ENCODE assay signal across 11 mouse cellular contexts in the genomic region with DNA sequence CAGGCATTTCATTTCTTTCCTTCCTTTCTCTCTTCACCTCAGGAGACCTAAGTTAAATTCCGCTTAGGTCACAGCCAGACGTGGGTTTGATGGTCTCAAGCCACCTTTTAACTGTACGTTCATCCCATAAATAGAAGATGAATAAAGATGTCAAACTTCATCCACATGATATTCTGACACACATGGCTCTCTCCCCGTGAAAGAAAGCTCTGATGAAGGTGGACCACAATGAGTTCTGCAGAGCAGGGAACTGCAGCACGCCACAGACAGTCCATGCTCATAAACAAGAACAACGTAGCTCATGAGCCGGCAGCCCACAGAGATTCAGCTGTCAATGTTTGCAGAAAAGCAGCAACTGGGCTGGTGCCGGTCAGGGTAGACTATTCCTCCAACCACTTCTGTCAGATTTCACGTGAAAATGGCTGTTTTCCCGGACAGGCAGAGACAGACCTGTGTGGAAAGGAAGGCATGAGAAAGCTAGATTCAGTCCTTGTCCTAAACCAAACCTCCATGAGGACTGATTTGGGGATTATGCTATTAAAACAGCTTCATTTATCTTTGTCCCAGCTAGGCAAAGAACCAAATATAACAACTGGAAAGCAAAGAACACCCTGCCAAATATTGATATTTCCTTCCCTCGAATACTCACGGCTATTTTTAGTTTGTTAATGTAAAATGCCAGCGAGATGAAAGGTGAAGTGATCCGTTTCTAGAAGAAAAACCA.
DNase-seq lines count a peak whose midpoint lies in the region; ATAC-seq and TF ChIP-seq lines count a peak whose summit lies in the region.
"Had no signal": no experiment of that assay in that cellular context is flagged by ENCODE, and none has a peak within 500 bp of the region (broad histone marks: within the 10 kb centered on the region; RNA-seq: fewer than 3 reads in every experiment).

No protein-coding gene starts in this region.

- no peak for TF ChIP-seq CTCF in embryonic fibroblast, embryonic 13.5 days (IDR thresholded peaks at IDR 0.05; ENCODE audit: borderline replicate concordance, insufficient read depth, low read length)

- H3K9ac ChIP-seq in kidney, embryonic 16.5 days (replicated peaks; ENCODE audit: low read length) = no peak overlapping the region
- no peak overlapping the region for H3K9ac ChIP-seq in intestine, embryonic 15.5 days
- H3K9ac ChIP-seq in neural tube, embryonic 15.5 days (replicated peaks) = no peak overlapping the region

- H3K4me3 ChIP-seq in kidney, embryonic 16.5 days (ENCODE audit: low read length) = no peak overlapping the region
- no peak overlapping the region for H3K4me3 ChIP-seq in embryonic fibroblast, embryonic 13.5 days (ENCODE audit: insufficient read depth, low read length)
- H3K4me3 ChIP-seq in intestine, embryonic 15.5 days (replicated peaks) = no peak overlapping the region
- H3K4me3 ChIP-seq in neural tube, embryonic 15.5 days (replicated peaks) = no peak overlapping the region

- H3K27ac ChIP-seq in kidney, embryonic 16.5 days (ENCODE audit: low read length) = no peak overlapping the region
- peak overlapping the region; percentile 6; the same call in 1 of the 2 replicates for H3K27ac ChIP-seq in embryonic fibroblast, embryonic 13.5 days (ENCODE audit: insufficient read depth, low read length)
- H3K27ac ChIP-seq in intestine, embryonic 15.5 days = peak overlapping the region; percentile 49; the same call in 1 of the 2 replicates
- peak overlapping the region; percentile 58 for H3K27ac ChIP-seq in neural tube, embryonic 15.5 days (replicated peaks)

- peaks cover 50% of the 10 kb centered on the region for H3K4me1 ChIP-seq in kidney, embryonic 16.5 days (ENCODE audit: insufficient read depth, low read length)
- peaks cover 19% of the 10 kb centered on the region for H3K4me1 ChIP-seq in embryonic fibroblast, embryonic 13.5 days (ENCODE audit: control insufficient read depth, insufficient read depth, low read length)
- peaks cover 43% of the 10 kb centered on the region for H3K4me1 ChIP-seq in intestine, embryonic 15.5 days (replicated peaks)
- H3K4me1 ChIP-seq in neural tube, embryonic 15.5 days = peaks cover 63% of the 10 kb centered on the region

- ATAC-seq in kidney, embryonic 16.5 days (ENCODE audit: low FRiP score, low TSS enrichment) = no peak
- no peak for ATAC-seq in intestine, embryonic 15.5 days
- ATAC-seq in neural tube, embryonic 15.5 days (ENCODE audit: low FRiP score) = no peak
- ATAC-seq in megakaryocyte, adult 5-6 weeks (ENCODE audit: poor library complexity, severe bottlenecking) = no peak
- ATAC-seq: activated CD4-positive, CD25-positive, alpha-beta regulatory T cell, adult 4 months had no signal

- H3K9me3 ChIP-seq in kidney, embryonic 16.5 days (ENCODE audit: low read length) = no peaks in the 10 kb centered on the region
- no peaks in the 10 kb centered on the region for H3K9me3 ChIP-seq in intestine, embryonic 15.5 days
- H3K9me3 ChIP-seq in neural tube, embryonic 15.5 days (replicated peaks) = no peaks in the 10 kb centered on the region

- WGBS in kidney, embryonic 16.5 days = 35% methylated on average over 14 of the region's 14 CpGs
- WGBS in intestine, embryonic 15.5 days = 34% methylated on average over 14 of the region's 14 CpGs
- WGBS in neural tube, embryonic 15.5 days = 24% methylated on average over 14 of the region's 14 CpGs

- no peaks in the 10 kb centered on the region; the same call in 1 of the 2 replicates for H3K27me3 ChIP-seq in kidney, embryonic 16.5 days (ENCODE audit: insufficient read depth, low read length)
- no peaks in the 10 kb centered on the region for H3K27me3 ChIP-seq in intestine, embryonic 15.5 days (replicated peaks)
- H3K27me3 ChIP-seq in neural tube, embryonic 15.5 days (replicated peaks) = no peaks in the 10 kb centered on the region; the same call in 1 of the 2 replicates

- no peaks in the 10 kb centered on the region for H3K36me3 ChIP-seq in kidney, embryonic 16.5 days (ENCODE audit: insufficient read depth, low read length)
- H3K36me3 ChIP-seq in intestine, embryonic 15.5 days = no peaks in the 10 kb centered on the region
- H3K36me3 ChIP-seq in neural tube, embryonic 15.5 days = no peaks in the 10 kb centered on the region

- TF ChIP-seq POLR2A in embryonic fibroblast, embryonic 13.5 days (IDR thresholded peaks at IDR 0.05; ENCODE audit: low read depth, low read length) = no peak

- H3K4me2 ChIP-seq in kidney, embryonic 16.5 days (replicated peaks; ENCODE audit: low read depth, low read length) = 0 out of 2 replicates have a peak overlapping the region, but pooled peaks have one; percentile 6
- no peak overlapping the region for H3K4me2 ChIP-seq in intestine, embryonic 15.5 days (replicated peaks)
- H3K4me2 ChIP-seq in neural tube, embryonic 15.5 days = peak overlapping the region; percentile 22; the same call in 1 of the 2 replicates

- no peak for DNase-seq in kidney, adult 18-20 months
- DNase-seq in spleen, adult 12 weeks (ENCODE audit: low spot score) = no peak
- DNase-seq in urinary bladder, postnatal 36 days (ENCODE audit: low spot score in 2 of 2) = no peak
- DNase-seq: gastrocnemius, postnatal 36 days; thymus, postnatal 14 days had no signal
